Mouse (Mus musculus): Measurements from ENCODE around the gene Rapgef4. TPM values are rescaled to one million over a fixed set of nuclear protein-coding genes. Genes with fewer than 3 reads are reported as not detected.
"Not testable (repeated sequence)": the region's sequence is repeated elsewhere in the genome, so short reads cannot be mapped to it uniquely, and the experiment has no call there.

Rapgef4 gene
- polyA plus RNA-seq, 1 experiment from 2014 or later: 5.9 TPM

DNA sequence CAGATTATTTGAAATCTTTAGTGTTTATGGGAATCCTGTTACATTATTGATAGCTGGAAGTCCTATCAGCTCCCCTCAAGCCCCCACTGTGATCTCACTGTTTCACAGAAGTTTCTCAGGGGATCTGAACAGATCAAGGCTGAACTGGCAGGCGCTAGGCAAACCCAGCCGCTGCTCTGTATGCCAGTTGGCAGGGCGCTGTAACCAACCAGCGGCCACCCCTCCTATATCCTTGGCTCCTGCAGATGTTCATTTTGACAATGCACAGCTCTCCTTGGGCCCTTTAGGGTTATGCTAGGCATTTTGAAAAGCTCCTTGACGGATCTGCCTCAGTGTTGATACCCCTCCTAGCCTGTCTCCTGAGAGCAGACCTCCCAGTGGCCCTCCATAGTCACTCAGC is 74.4 kb downstream of the Rapgef4 start:
- Histone ChIP-seq H3K27ac (no peak overlapping the region), H3K4me1 (peaks cover 7% of the 10 kb centered on the region), H3K9me3 (replicated peaks) (no peaks in the 10 kb centered on the region), H3K4me2 (no peak overlapping the region), H3K4me3 (no peak overlapping the region), H3K27me3 (peaks cover 3% of the 10 kb centered on the region; the same call in 1 of the 2 replicates), H3K36me3 (ENCODE audit: poor library complexity, severe bottlenecking) (no peaks in the 10 kb centered on the region), H3K9ac (no peak overlapping the region)
- no peak for ATAC-seq
- WGBS: 72% methylated on average over 5 of the region's 5 CpGs

DNA sequence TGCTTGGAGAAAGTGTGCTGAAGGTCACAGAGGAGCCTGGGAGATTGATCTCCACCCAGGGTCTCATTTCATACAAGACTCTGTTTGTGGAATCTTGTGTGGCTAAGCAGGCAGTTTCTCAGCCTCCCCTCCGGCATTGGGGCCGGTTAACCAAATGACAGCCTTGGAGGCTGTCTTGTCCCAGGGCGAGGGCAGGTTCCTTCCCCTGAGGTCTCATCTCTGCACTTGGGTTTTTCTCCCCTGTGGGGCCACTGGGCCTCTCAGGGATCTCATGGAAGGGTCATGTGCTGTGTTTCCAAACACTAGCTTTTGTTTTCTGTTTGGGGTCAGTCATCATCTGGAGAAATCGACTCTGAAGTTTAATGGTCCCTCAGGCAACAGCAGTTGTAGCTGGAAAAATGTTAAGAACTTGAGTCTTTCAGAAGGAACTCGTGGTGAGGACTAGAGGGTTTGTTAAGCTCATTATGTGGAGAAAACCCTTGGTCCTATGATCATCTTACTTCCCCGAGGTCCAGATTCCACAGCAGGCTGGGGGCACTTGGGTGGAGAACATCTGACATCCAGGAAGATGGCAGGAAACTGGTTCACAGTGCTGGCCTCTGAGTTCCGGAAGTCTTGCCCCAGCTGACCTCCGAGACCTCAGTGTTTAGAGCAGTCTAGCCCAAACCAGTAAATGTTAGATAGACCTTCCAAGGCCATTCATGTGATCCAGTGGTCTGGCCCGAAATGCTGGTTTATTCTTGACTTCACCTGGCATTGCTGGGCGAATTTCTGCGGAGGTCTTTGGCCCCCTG is 75.2 kb downstream of the Rapgef4 start:
- no peak overlapping the region for H3K4me2 ChIP-seq
- H3K4me3 ChIP-seq: no peak overlapping the region
- WGBS: 71% methylated on average over 11 of the region's 11 CpGs
- no peak overlapping the region for H3K27ac ChIP-seq
- no peaks in the 10 kb centered on the region for H3K36me3 ChIP-seq (ENCODE audit: poor library complexity, severe bottlenecking)
- peaks cover 3% of the 10 kb centered on the region; the same call in 1 of the 2 replicates for H3K27me3 ChIP-seq
- no peaks in the 10 kb centered on the region for H3K4me1 ChIP-seq
- H3K9ac ChIP-seq: no peak overlapping the region
- no peaks in the 10 kb centered on the region for H3K9me3 ChIP-seq (replicated peaks)
- no peak for ATAC-seq

DNA sequence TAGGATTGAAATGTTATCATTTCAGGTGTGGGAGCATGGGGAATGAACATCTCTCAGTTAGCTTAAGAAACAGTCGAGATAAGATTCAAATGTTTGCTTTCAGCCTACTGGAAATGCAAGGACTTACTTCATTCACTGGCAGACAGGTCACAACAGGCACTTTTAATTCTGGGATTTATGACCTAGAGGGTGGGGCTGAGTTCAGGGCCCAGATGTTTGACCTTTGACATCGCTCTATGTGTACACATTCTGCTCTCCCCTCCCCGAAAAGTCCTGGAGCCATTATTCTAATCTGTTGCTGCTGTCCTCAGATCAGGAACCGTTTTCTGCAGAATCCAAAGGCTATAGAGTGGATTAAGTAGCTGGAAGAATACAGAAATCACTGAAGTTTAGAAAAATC is 81.9 kb downstream of the Rapgef4 start:
- H3K4me1 ChIP-seq: no peaks in the 10 kb centered on the region
- H3K4me2 ChIP-seq: no peak overlapping the region
- no peak overlapping the region for H3K4me3 ChIP-seq
- H3K9me3 ChIP-seq (replicated peaks): no peaks in the 10 kb centered on the region
- no peak for ATAC-seq
- no peaks in the 10 kb centered on the region for H3K36me3 ChIP-seq (ENCODE audit: poor library complexity, severe bottlenecking)
- no peaks in the 10 kb centered on the region for H3K27me3 ChIP-seq
- H3K9ac ChIP-seq: no peak overlapping the region
- no peak overlapping the region for H3K27ac ChIP-seq
- WGBS: 74% methylated on average over 4 of the region's 4 CpGs

DNA sequence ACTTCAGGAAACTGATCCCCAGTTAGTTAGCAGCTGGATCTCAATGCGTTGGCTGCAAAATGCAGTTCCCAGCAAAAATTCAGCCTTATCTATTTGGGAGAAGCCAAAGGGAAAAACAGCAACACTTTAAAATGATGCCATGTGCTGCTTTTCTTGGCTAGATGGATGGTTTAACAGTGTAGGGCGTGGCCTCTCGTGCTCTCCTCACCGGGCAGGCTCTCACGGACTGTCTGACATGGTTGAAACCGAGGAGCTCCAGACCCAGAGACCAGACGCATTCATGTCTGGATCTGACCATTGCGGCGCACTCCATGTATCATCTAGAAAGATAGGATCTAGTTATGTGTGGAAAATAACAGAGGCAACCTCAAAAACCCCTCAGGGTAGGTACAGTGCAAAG is 87.5 kb downstream of the Rapgef4 start:
- Histone ChIP-seq H3K9me3 (replicated peaks) (no peaks in the 10 kb centered on the region), H3K36me3 (ENCODE audit: poor library complexity, severe bottlenecking) (no peaks in the 10 kb centered on the region), H3K4me1 (no peaks in the 10 kb centered on the region), H3K27me3 (no peaks in the 10 kb centered on the region), H3K4me2 (no peak overlapping the region), H3K4me3 (no peak overlapping the region), H3K9ac (no peak overlapping the region), H3K27ac (no peak overlapping the region)
- WGBS: 93% methylated on average over 9 of the region's 9 CpGs
- ATAC-seq: no peak

DNA sequence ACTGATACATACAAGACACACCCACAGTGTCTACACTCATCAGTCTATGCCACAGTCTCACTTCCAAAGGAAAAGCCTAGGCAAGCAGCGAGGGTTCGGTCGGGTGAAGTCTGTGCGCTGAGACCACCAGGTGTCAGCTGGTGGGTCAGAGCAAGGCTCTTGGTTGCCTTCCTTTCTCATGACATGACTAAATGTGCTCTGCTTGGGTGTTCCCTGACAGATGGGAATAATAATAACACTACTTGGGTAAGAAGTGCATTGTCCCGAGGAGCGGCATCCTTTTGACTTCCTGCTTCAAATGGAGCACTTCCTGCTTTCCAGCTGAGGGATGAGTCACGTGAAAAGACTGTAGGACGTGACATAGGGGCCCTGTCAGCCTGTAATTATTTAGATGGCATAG is 89.0 kb downstream of the Rapgef4 start:
- no peak overlapping the region for H3K9ac ChIP-seq
- no peak overlapping the region for H3K4me2 ChIP-seq
- ATAC-seq: no peak
- H3K36me3 ChIP-seq (ENCODE audit: poor library complexity, severe bottlenecking): no peaks in the 10 kb centered on the region
- no peaks in the 10 kb centered on the region for H3K9me3 ChIP-seq (replicated peaks)
- no peak overlapping the region for H3K4me3 ChIP-seq
- H3K27me3 ChIP-seq: no peaks in the 10 kb centered on the region
- 84% methylated on average over 8 of the region's 8 CpGs for WGBS
- no peak overlapping the region for H3K27ac ChIP-seq
- no peaks in the 10 kb centered on the region for H3K4me1 ChIP-seq

DNA sequence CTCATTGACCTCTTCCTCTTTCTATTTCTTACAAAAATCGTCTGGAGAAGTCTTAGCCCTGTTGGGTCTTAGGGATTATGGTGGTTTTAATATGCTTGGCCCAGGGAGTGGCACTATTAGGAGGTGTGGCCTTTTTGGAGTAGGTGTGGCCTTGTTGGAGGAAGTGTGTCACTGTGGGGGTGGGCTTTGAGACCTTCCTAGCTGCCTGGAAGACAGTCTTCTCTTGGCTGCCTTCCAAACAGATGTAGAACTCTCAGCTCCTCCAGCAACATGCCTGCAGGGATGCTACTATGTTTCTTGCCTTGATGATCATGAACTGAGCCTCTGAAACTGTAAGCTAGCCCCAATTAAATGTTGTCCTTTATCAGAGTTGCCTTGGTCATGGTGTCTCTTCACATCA is 92.1 kb downstream of the Rapgef4 start:
- H3K4me1 ChIP-seq; ATAC-seq; H3K27me3 ChIP-seq; H3K4me3 ChIP-seq; H3K36me3 ChIP-seq (ENCODE audit: poor library complexity, severe bottlenecking); H3K9me3 ChIP-seq (replicated peaks); H3K4me2 ChIP-seq; H3K27ac ChIP-seq; H3K9ac ChIP-seq: not testable (repeated sequence)
- 71% methylated on average over 1 of the region's 1 CpGs for WGBS

DNA sequence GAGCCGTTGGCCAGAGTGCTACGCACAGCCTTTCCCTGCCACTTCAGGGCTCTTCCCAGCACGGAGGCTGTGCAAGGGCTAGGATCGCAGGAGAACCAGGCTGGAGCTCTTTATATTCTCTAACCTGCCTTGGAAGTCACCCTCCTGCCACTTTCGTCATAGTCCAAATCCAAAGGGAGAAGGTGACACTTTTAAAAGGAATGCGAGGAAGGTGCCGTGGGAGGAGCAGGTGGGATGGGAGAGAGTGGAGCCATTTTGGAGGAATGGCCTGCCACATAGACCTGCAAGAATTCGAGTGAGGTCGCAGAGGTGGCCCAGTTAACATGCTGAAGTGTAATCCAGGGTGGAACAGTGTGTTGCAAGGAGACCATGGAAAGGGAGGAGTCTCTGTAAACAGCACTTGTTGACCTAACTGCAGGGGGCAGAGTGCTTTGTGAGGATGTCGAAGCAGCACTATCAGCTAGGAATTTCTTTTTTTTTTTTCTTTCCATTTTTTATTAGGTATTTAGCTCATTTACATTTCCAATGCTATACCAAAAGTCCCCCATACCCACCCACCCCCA is 94.0 kb downstream of the Rapgef4 start:
- Histone ChIP-seq H3K4me1 (0 out of 2 replicates have a peak, but pooled peaks cover 5% of the 10 kb centered on the region), H3K27ac (no peak overlapping the region), H3K4me2 (no peak overlapping the region), H3K36me3 (ENCODE audit: poor library complexity, severe bottlenecking) (no peaks in the 10 kb centered on the region), H3K9ac (no peak overlapping the region), H3K27me3 (no peaks in the 10 kb centered on the region), H3K9me3 (replicated peaks) (no peaks in the 10 kb centered on the region), H3K4me3 (no peak overlapping the region)
- 83% methylated on average over 10 of the region's 10 CpGs for WGBS
- ATAC-seq: no peak

DNA sequence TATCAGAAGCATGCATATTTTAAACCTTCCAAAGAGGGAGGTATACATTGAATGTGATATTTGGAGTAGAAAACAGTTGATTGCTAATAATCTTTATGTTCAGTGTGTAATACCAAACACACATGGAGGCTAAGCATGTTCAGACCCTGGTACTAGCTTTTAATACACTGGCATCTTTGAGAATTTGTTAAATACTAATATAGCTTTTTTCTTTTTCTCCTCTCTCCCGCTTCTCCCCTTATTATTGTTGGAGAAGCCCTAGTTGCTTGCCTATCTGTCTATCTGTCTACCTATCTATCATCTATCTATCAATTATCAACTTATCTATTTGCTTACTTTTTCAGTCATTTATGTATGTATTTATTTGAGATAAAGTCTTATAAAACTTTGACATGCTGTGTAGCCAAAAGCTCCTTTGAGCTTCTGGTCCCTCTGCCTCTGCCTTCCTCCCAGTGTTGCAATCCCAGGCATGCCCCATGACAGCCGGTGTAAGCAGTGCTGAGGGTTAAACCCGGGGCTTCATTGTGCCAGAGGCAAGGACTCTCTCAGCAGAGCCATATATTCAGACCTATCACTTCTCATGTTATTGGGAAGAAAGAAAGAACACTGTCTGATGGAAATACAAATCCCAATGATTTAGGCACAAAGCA is 96.6 kb downstream of the Rapgef4 start:
- H3K4me2 ChIP-seq: no peak overlapping the region
- H3K27me3 ChIP-seq: no peaks in the 10 kb centered on the region
- H3K9me3 ChIP-seq (replicated peaks): no peaks in the 10 kb centered on the region
- H3K4me1 ChIP-seq: 0 out of 2 replicates have a peak, but pooled peaks cover 5% of the 10 kb centered on the region
- H3K27ac ChIP-seq: no peak overlapping the region
- H3K36me3 ChIP-seq (ENCODE audit: poor library complexity, severe bottlenecking): no peaks in the 10 kb centered on the region
- WGBS: 72% methylated on average over 3 of the region's 3 CpGs
- H3K4me3 ChIP-seq: no peak overlapping the region
- H3K9ac ChIP-seq: no peak overlapping the region
- no peak for ATAC-seq

DNA sequence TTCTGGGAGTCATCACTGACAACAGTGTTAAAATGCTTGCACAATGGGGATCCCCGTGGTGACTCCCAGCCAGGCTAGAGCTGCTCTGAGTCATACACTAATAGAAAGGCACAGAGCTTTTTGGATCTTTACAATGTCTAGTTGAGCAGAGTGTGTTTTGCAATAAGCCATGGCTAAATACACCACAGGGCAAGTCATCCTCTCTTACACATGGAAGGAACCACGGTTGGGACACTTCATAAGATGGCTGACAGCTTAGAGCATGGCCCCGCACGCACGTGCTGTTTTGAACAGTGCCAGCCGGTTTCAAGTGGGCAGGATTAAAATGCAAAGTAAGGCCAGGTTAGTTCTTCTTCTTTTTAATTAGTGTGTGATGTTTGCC is 97.1 kb downstream of the Rapgef4 start:
- Histone ChIP-seq H3K27me3 (no peaks in the 10 kb centered on the region), H3K4me3 (no peak overlapping the region), H3K4me1 (0 out of 2 replicates have a peak, but pooled peaks cover 5% of the 10 kb centered on the region), H3K9ac (no peak overlapping the region), H3K9me3 (replicated peaks) (no peaks in the 10 kb centered on the region), H3K27ac (no peak overlapping the region), H3K36me3 (ENCODE audit: poor library complexity, severe bottlenecking) (no peaks in the 10 kb centered on the region), H3K4me2 (no peak overlapping the region)
- 67% methylated on average over 6 of the region's 6 CpGs for WGBS
- ATAC-seq: no peak

DNA sequence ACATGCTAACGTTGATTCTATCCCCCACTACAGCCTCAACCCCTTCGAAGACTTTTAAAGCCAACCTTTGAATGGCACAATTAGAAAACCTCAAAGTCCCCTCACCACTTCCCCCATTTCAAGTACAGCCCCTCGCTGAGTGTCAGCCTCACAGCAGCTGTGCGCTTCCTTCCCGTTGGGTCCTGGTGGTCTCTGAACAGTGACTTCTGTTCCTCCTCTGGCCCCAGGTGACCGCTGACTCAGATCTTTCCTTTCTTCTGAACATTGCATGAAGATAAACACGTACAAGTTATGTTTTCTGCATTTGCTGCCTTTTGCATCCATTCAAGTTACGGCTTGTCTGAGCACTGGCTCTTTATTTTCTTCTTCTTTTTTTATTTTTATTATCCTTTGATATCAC is 98.1 kb downstream of the Rapgef4 start:
- Histone ChIP-seq H3K4me1 (0 out of 2 replicates have a peak, but pooled peaks cover 5% of the 10 kb centered on the region), H3K27ac (no peak overlapping the region), H3K9me3 (replicated peaks) (no peaks in the 10 kb centered on the region), H3K9ac (no peak overlapping the region), H3K4me3 (no peak overlapping the region), H3K4me2 (no peak overlapping the region), H3K27me3 (no peaks in the 10 kb centered on the region), H3K36me3 (ENCODE audit: poor library complexity, severe bottlenecking) (no peaks in the 10 kb centered on the region)
- WGBS: 80% methylated on average over 8 of the region's 8 CpGs
- ATAC-seq: no peak

DNA sequence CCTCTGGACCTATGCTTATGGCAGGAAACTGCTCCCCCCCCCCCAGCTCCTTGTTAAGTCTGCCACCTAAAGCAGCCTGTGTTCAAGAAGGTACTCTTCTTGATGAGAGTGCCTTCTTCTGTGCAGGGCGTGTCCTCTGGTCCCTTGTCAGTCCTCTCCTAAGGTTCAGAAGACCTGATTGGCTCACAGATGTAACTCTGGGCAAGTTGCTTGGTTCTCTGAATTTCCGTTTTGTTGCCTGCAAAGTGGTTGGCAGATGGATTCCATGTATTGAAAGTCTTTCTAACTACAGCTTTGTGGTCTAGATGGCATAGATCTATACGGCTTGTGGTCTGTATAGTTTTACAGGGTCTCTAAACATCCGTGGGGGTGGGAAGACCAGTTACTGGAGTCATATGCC is 101.8 kb downstream of the Rapgef4 start:
- Histone ChIP-seq H3K4me3 (no peak overlapping the region), H3K27me3 (no peaks in the 10 kb centered on the region), H3K4me1 (0 out of 2 replicates have a peak, but pooled peaks cover 5% of the 10 kb centered on the region), H3K9me3 (replicated peaks) (no peaks in the 10 kb centered on the region), H3K9ac (no peak overlapping the region), H3K4me2 (no peak overlapping the region), H3K36me3 (ENCODE audit: poor library complexity, severe bottlenecking) (no peaks in the 10 kb centered on the region), H3K27ac (no peak overlapping the region)
- WGBS: 87% methylated on average over 4 of the region's 4 CpGs
- ATAC-seq: no peak

DNA sequence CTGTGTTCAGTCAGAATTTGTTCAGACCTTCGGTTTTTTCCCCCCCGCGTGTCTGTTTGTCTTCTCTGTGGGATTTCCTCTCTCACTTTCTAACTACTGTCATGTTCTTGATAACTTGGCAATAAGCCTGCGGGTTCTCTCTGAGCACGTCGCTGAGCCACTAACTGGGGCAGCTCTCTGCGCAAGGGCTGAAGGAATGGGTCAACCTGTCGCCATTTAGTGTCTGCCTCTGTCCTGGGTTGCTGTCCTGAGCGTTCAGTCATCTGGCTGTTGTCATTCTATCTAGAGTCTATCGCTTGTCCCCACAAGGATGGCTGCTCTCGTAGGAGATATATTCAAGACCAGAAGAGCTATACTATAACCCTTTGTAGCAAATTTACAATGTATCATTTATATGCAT is 107.8 kb downstream of the Rapgef4 start:
- H3K9ac ChIP-seq: no peak overlapping the region
- no peaks in the 10 kb centered on the region for H3K27me3 ChIP-seq
- 92% methylated on average over 11 of the region's 11 CpGs for WGBS
- H3K4me3 ChIP-seq: no peak overlapping the region
- H3K27ac ChIP-seq: no peak overlapping the region
- no peak overlapping the region for H3K4me2 ChIP-seq
- H3K4me1 ChIP-seq: peaks cover 15% of the 10 kb centered on the region
- ATAC-seq: no peak
- no peaks in the 10 kb centered on the region for H3K9me3 ChIP-seq (replicated peaks)
- no peaks in the 10 kb centered on the region for H3K36me3 ChIP-seq (ENCODE audit: poor library complexity, severe bottlenecking)

Data from forebrain, embryonic 13.5 days (tissue).